Mouse (Mus musculus) embryo, embryonic 10.5 days (tissue): Measurements from ENCODE around the gene Arsb.

ENCODE experiments used
- DNase-seq: peaks from one replicate; pipeline ENCODE4 v3.0.0-alpha.2; 2015; ENCODE audit warnings: low spot score

The Arsb gene

GRCm38 (mm10) chr13:93771588-93772278, at the start of gene Arsb:
TSS of gene Arsb (plus strand) at chr13:93771630.
- DNase-seq = peak; percentile 91

- no peak for DNase-seq
These were observed 49.5 kb upstream of the Arsb start for GRCm38 (mm10) chr13:93721916-93722315.

GRCm38 (mm10) chr13:93723455-93723854, 48.0 kb upstream of the Arsb start:
- DNase-seq = no peak

- peak; percentile 19 for DNase-seq
These were observed 47.2 kb upstream of the Arsb start for GRCm38 (mm10) chr13:93724206-93724605.

- no peak for DNase-seq
These were observed 36.2 kb upstream of the Arsb start for GRCm38 (mm10) chr13:93735131-93735636.

GRCm38 (mm10) chr13:93744118-93744517, 27.3 kb upstream of the Arsb start:
- DNase-seq = peak; percentile 36

GRCm38 (mm10) chr13:93752597-93753400, 18.6 kb upstream of the Arsb start:
- DNase-seq = peak; percentile 66

- DNase-seq = no peak
These were observed 16.3 kb upstream of the Arsb start for GRCm38 (mm10) chr13:93755084-93755483.

- DNase-seq = no peak
These were observed 14.8 kb upstream of the Arsb start for GRCm38 (mm10) chr13:93756674-93757073.

- no peak for DNase-seq
These were observed 13.9 kb upstream of the Arsb start for GRCm38 (mm10) chr13:93757514-93757913.

GRCm38 (mm10) chr13:93758149-93758898, 13.1 kb upstream of the Arsb start:
- DNase-seq = no peak

GRCm38 (mm10) chr13:93761831-93762230, 9.6 kb upstream of the Arsb start:
- no peak for DNase-seq

- DNase-seq = no peak
These were observed 8.6 kb upstream of the Arsb start for GRCm38 (mm10) chr13:93762879-93763278.

- DNase-seq = no peak
These were observed 7.0 kb upstream of the Arsb start for GRCm38 (mm10) chr13:93764321-93764973.

GRCm38 (mm10) chr13:93771031-93771587, 321 bp upstream of the Arsb start:
- DNase-seq = peak; percentile 61

- DNase-seq = no peak
These were observed 828 bp downstream of the Arsb start for GRCm38 (mm10) chr13:93772279-93772636.

- no peak for DNase-seq
These were observed 1.4 kb downstream of the Arsb start for GRCm38 (mm10) chr13:93772861-93773260.

GRCm38 (mm10) chr13:93773704-93774315, 2.4 kb downstream of the Arsb start:
- DNase-seq = no peak

- no peak for DNase-seq
These were observed 11.4 kb downstream of the Arsb start for GRCm38 (mm10) chr13:93782823-93783222.

GRCm38 (mm10) chr13:93785329-93785728, 13.9 kb downstream of the Arsb start:
- peak; percentile 26 for DNase-seq

- no peak for DNase-seq
These were observed 14.6 kb downstream of the Arsb start for GRCm38 (mm10) chr13:93786051-93786450.
